Mouse (Mus musculus) lung, postnatal 10 days (tissue): ENCODE results near the gene Cnbp.

Experiments used
- DNase-seq: peaks from one replicate; pipeline ENCODE4 v3.0.0; 2021

Cnbp gene

GRCm38 (mm10) chr6:87849780-87850154 lies 1.1 kb downstream of the Cnbp start:
- no peak for DNase-seq

- no peak for DNase-seq
Measured at GRCm38 (mm10) chr6:87846813-87847212, 4.1 kb downstream of the Cnbp start.

GRCm38 (mm10) chr6:87845031-87845695 lies 5.7 kb downstream of the Cnbp start:
- no peak for DNase-seq

- no peak for DNase-seq
Measured at GRCm38 (mm10) chr6:87842254-87842653, 8.7 kb downstream of the Cnbp start.

- DNase-seq: no peak
Measured at GRCm38 (mm10) chr6:87841635-87842034, 9.3 kb downstream of the Cnbp start.

- no peak for DNase-seq
Measured at GRCm38 (mm10) chr6:87839797-87840341, 11.0 kb downstream of the Cnbp start.

GRCm38 (mm10) chr6:87838551-87839197 lies 12.2 kb downstream of the Cnbp start, which contains the start of gene Isy1:
Isy1 (minus strand) TSS chr6:87838798.
- peak; percentile 97 for DNase-seq

- DNase-seq: no peak
Measured at GRCm38 (mm10) chr6:87835695-87836094, 15.2 kb downstream of the Cnbp start, which contains the start of gene Gm45140. Gm45140 (minus strand) TSS chr6:87835795.

- no peak for DNase-seq
Measured at GRCm38 (mm10) chr6:87820366-87820765, 30.5 kb downstream of the Cnbp start.

GRCm38 (mm10) chr6:87814486-87814885 lies 36.4 kb downstream of the Cnbp start:
- no peak for DNase-seq

- no peak for DNase-seq
Measured at GRCm38 (mm10) chr6:87812656-87813055, 38.2 kb downstream of the Cnbp start.

- DNase-seq: peak; percentile 97
Measured at GRCm38 (mm10) chr6:87811675-87812338, 39.1 kb downstream of the Cnbp start, which contains the start of gene Rab43. Rab43 (minus strand) TSS chr6:87812164.

GRCm38 (mm10) chr6:87810713-87811669 lies 39.9 kb downstream of the Cnbp start:
- peak; percentile 87 for DNase-seq

GRCm38 (mm10) chr6:87810311-87810710 lies 40.6 kb downstream of the Cnbp start:
- DNase-seq: no peak

GRCm38 (mm10) chr6:87809651-87810161 lies 41.2 kb downstream of the Cnbp start:
- DNase-seq: no peak

- DNase-seq: no peak
Measured at GRCm38 (mm10) chr6:87809144-87809543, 41.8 kb downstream of the Cnbp start.

- no peak for DNase-seq
Measured at GRCm38 (mm10) chr6:87808521-87808920, 42.4 kb downstream of the Cnbp start.

- DNase-seq: no peak
Measured at GRCm38 (mm10) chr6:87807735-87808440, 43.0 kb downstream of the Cnbp start.

GRCm38 (mm10) chr6:87806857-87807256 lies 44.0 kb downstream of the Cnbp start:
- no peak for DNase-seq

- DNase-seq: no peak
Measured at GRCm38 (mm10) chr6:87806028-87806427, 44.9 kb downstream of the Cnbp start.

GRCm38 (mm10) chr6:87805448-87805847 lies 45.5 kb downstream of the Cnbp start:
- no peak for DNase-seq
